Mouse (Mus musculus): ENCODE data around the gene Igdcc3. TPM values are rescaled to one million over a fixed set of nuclear protein-coding genes. Genes with fewer than 3 reads are reported as not detected.

Igdcc3 gene
- total and polyA plus RNA-seq, 2 experiments from 2014 or later: 6.2 to 6.3 TPM

DNA sequence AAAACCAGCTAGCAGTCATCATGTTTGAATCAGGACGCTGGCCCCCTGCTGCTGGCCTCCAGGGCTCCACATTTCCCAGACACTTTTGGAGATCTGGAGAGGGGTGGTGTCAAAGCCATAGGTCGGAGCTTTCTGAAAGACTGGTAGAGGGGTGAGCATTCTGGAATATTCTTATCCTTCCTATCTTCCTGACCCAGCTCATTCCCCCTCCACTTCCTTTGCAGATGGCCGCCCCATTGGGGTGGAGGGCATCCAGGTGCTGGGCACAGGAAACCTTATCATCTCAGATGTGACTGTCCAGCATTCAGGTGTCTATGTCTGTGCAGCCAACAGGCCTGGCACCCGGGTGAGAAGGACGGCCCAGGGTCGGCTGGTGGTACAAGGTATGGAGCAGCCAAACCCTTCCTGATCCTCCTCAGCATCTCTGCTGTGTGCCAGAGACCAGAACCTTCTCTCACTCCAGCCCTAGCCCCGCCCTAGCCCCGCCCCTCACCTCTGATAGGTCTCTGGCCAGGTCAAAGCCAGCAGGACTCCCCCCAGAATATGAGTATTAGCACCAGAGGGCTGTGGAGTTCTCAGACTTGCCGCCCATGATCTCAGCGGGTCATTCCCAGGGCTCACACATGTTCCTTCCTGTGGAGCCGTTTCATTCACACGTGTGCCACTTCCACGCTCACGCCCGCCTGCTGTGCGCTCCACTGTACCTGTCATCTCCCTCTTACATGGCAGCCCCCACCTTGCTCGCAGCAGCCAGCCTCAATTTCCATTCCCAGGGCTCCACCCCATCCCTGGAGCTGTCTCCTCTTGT is 39.0 kb downstream of the Igdcc3 start:
- no peak overlapping the region for H3K27ac ChIP-seq
- DNase-seq (ENCODE audit: low spot score) (no peak), ATAC-seq (no peak)
- H3K9me3 ChIP-seq (ENCODE audit: low read length): no peaks in the 10 kb centered on the region
- TF ChIP-seq CTCF (IDR thresholded peaks at IDR 0.05; ENCODE audit: low read depth): no peak
- peak overlapping the region; percentile 30; the same call in 1 of the 2 replicates for H3K4me2 ChIP-seq (ENCODE audit: low read depth, low read length)
- no peak overlapping the region for H3K4me3 ChIP-seq (ENCODE audit: low read length)
- no peaks in the 10 kb centered on the region for H3K27me3 ChIP-seq (ENCODE audit: insufficient read depth, low read length)
- peaks cover 21% of the 10 kb centered on the region; the same call in 1 of the 2 replicates for H3K36me3 ChIP-seq (ENCODE audit: insufficient read depth, low read length)
- 36% methylated on average over 17 of the region's 17 CpGs for WGBS
- no peak overlapping the region for H3K9ac ChIP-seq (replicated peaks; ENCODE audit: low read length)
- H3K4me1 ChIP-seq (ENCODE audit: insufficient read depth, low read length): peaks cover 26% of the 10 kb centered on the region

DNA sequence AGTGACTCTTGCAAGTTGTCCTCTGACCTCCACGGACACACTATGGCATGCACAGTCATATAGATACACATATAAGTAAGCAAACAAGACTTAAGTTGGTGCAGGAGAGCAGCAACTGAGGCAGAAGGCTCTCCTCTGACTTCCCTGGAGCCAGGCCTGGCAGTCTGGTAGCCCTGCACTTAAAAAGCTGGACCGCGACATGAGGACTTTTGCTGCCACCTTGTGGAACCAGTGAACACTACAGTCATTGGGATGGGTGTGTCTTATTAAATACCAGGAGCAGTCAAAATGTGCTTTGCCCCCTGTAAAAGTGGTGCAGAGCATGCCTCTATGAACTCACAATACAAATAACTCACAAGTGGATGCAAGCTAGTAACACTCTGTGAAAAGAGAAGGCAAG is 47.6 kb downstream of the Igdcc3 start:
- no peak overlapping the region for H3K4me2 ChIP-seq (ENCODE audit: low read depth, low read length)
- TF ChIP-seq CTCF (IDR thresholded peaks at IDR 0.05; ENCODE audit: low read depth): peak; percentile 97
- no peaks in the 10 kb centered on the region for H3K4me1 ChIP-seq (ENCODE audit: insufficient read depth, low read length)
- H3K9me3 ChIP-seq (ENCODE audit: low read length): no peaks in the 10 kb centered on the region
- H3K36me3 ChIP-seq (ENCODE audit: insufficient read depth, low read length): peaks cover 10% of the 10 kb centered on the region; the same call in 1 of the 2 replicates
- H3K9ac ChIP-seq (replicated peaks; ENCODE audit: low read length): no peak overlapping the region
- ATAC-seq (peak; percentile 67), DNase-seq (ENCODE audit: low spot score) (peak; percentile 96)
- H3K4me3 ChIP-seq (ENCODE audit: low read length): no peak overlapping the region
- 0% methylated on average over 3 of the region's 3 CpGs for WGBS
- no peak overlapping the region for H3K27ac ChIP-seq
- H3K27me3 ChIP-seq (ENCODE audit: insufficient read depth, low read length): no peaks in the 10 kb centered on the region

DNA sequence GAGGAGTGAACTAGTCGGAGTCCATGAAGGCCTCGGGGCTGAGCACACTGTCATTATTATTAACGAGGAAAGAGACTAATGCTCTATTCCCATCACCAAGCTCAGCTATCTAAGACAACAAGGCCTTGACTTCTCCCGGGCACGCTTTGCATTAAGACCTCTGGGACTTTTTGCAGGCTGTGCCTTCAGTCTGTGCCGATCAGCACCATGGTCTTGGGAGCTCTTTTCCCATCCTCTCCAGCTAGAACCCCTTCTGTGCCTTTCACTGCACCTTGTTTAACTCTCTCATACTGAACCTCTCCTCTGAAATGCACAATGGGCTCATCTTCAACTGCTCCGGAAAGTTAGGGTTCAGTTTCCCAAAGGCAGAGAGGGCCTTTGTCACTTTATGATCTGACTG is 49.3 kb downstream of the Igdcc3 start:
- H3K4me2 ChIP-seq (ENCODE audit: low read depth, low read length): no peak overlapping the region
- H3K27ac ChIP-seq: no peak overlapping the region
- H3K4me1 ChIP-seq (ENCODE audit: insufficient read depth, low read length): peaks cover 4% of the 10 kb centered on the region; the same call in 1 of the 2 replicates
- DNase-seq (ENCODE audit: low spot score): no peak
- 46% methylated on average over 7 of the region's 7 CpGs for WGBS
- no peak for TF ChIP-seq CTCF (IDR thresholded peaks at IDR 0.05; ENCODE audit: low read depth)
- ATAC-seq: no peak
- no peaks in the 10 kb centered on the region for H3K27me3 ChIP-seq (ENCODE audit: insufficient read depth, low read length)
- H3K9ac ChIP-seq (replicated peaks; ENCODE audit: low read length): no peak overlapping the region
- no peaks in the 10 kb centered on the region for H3K36me3 ChIP-seq (ENCODE audit: insufficient read depth, low read length)
- H3K9me3 ChIP-seq (ENCODE audit: low read length): no peaks in the 10 kb centered on the region
- no peak overlapping the region for H3K4me3 ChIP-seq (ENCODE audit: low read length)

DNA sequence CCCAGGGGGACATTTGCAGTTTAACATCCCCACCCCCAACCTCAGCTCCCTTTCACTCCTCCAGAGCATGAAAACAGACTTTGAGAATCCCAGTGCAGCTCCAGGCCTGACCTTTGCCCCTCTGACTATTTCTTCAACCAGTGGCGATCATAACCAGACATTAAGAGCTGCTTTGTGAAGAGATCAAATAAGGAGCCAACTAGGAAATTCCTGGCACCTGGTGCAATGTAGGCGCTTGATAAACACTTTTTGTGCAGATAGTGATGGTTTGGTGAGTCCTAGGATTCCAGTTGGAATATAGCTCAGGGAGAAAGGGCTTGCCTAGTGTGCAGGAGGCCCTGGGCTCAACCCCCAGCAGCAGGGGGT is 50.4 kb downstream of the Igdcc3 start:
- Histone ChIP-seq H3K27me3 (ENCODE audit: insufficient read depth, low read length) (no peaks in the 10 kb centered on the region), H3K4me1 (ENCODE audit: insufficient read depth, low read length) (peaks cover 6% of the 10 kb centered on the region; the same call in 1 of the 2 replicates), H3K27ac (no peak overlapping the region), H3K9me3 (ENCODE audit: low read length) (no peaks in the 10 kb centered on the region), H3K4me2 (ENCODE audit: low read depth, low read length) (no peak overlapping the region), H3K36me3 (ENCODE audit: insufficient read depth, low read length) (no peaks in the 10 kb centered on the region), H3K4me3 (ENCODE audit: low read length) (no peak overlapping the region), H3K9ac (replicated peaks; ENCODE audit: low read length) (no peak overlapping the region)
- WGBS: 36% methylated on average over 2 of the region's 2 CpGs
- no peak for TF ChIP-seq CTCF (IDR thresholded peaks at IDR 0.05; ENCODE audit: low read depth)
- no peak for ATAC-seq
- DNase-seq (ENCODE audit: low spot score): no peak

DNA sequence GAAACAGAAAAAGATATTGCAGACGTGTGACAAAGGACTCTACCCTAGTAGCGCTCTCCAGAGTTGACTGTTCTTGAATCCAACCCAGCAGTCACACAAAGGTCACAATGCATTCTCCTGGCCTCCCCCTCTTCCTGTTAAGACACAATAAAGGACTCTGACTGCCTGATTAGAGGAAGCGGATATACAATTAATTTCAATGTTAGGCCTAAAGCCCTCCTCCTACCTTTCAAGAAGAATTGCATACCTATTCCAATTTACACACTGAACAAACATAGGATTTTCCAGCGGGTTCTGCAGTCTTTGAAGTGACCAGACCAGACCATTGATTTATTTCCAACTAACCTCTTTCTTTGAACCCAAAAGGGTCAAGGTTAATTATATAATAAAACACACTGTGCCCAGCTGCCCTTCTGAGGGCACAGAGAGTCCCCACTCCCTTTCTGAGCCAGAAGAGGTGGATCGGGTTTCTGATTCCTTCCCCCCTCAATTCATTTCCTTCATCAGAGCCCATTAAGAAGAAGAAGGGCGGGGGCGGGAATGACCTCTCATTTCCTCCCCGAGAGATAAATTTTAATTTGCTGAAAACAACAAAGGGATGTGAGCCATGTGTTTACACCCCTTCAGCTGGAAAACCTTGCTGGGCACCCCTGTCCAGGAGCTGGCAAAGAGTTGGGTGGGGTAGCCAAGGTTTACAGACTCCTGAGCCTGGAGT is 50.9 kb downstream of the Igdcc3 start:
- Histone ChIP-seq H3K36me3 (ENCODE audit: insufficient read depth, low read length) (no peaks in the 10 kb centered on the region), H3K27ac (no peak overlapping the region), H3K4me1 (ENCODE audit: insufficient read depth, low read length) (peaks cover 6% of the 10 kb centered on the region; the same call in 1 of the 2 replicates), H3K27me3 (ENCODE audit: insufficient read depth, low read length) (no peaks in the 10 kb centered on the region), H3K9ac (replicated peaks; ENCODE audit: low read length) (no peak overlapping the region), H3K9me3 (ENCODE audit: low read length) (no peaks in the 10 kb centered on the region), H3K4me2 (ENCODE audit: low read depth, low read length) (no peak overlapping the region), H3K4me3 (ENCODE audit: low read length) (no peak overlapping the region)
- 28% methylated on average over 8 of the region's 8 CpGs for whole genome bisulfite sequencing
- TF ChIP-seq CTCF (IDR thresholded peaks at IDR 0.05; ENCODE audit: low read depth): no peak
- ATAC-seq (no peak), DNase-seq (ENCODE audit: low spot score) (no peak)

- Histone ChIP-seq H3K36me3 (ENCODE audit: insufficient read depth, low read length) (no peaks in the 10 kb centered on the region), H3K4me2 (ENCODE audit: low read depth, low read length) (no peak overlapping the region), H3K27ac (no peak overlapping the region), H3K9ac (replicated peaks; ENCODE audit: low read length) (no peak overlapping the region), H3K4me1 (ENCODE audit: insufficient read depth, low read length) (peaks cover 6% of the 10 kb centered on the region; the same call in 1 of the 2 replicates), H3K27me3 (ENCODE audit: insufficient read depth, low read length) (no peaks in the 10 kb centered on the region), H3K4me3 (ENCODE audit: low read length) (no peak overlapping the region), H3K9me3 (ENCODE audit: low read length) (no peaks in the 10 kb centered on the region)
- WGBS: 67% methylated on average over 12 of the region's 12 CpGs
- ATAC-seq (no peak), DNase-seq (ENCODE audit: low spot score) (no peak)
- TF ChIP-seq CTCF (IDR thresholded peaks at IDR 0.05; ENCODE audit: low read depth): no peak
These were observed 52.2 kb downstream of the Igdcc3 start for GRCm38 (mm10) chr9:65193214-65193613.
